Mouse (Mus musculus): ENCODE data around the gene Gpr45.
"Not testable (repeated sequence)": the region's sequence is repeated elsewhere in the genome, so short reads cannot be mapped to it uniquely, and the experiment has no call there.

Gene Gpr45

GRCm38 (mm10) chr1:42952734-42953481, at the start of gene Gpr45:
Gene Gpr45 (plus strand): TSS chr1:42952872.
- in situ Hi-C loops (cut with MboI; ENCODE audit: low pct_unique_long_range_greater_than_20kb in 1 of 2, low sequenced_read_pairs in 2 of 2, unreplicated experiment in 1 of 2) = no loop called here

- in situ Hi-C loops (cut with MboI; ENCODE audit: low pct_unique_long_range_greater_than_20kb in 1 of 2, low sequenced_read_pairs in 2 of 2, unreplicated experiment in 1 of 2) = loop anchor here in 1 of 2 experiments (25.0 kb wide), 1 partner anchor 357 kb away; no protein-coding TSS in a partner anchor
Observed at GRCm38 (mm10) chr1:42905148-42905547, 47.5 kb upstream of the Gpr45 start.

GRCm38 (mm10) chr1:42906696-42907095, 46.0 kb upstream of the Gpr45 start:
- in situ Hi-C loops (cut with MboI; ENCODE audit: low pct_unique_long_range_greater_than_20kb in 1 of 2, low sequenced_read_pairs in 2 of 2, unreplicated experiment in 1 of 2) = loop anchor here in 1 of 2 experiments (25.0 kb wide), 1 partner anchor 356 kb away; no protein-coding TSS in a partner anchor

- in situ Hi-C loops (cut with MboI; ENCODE audit: low pct_unique_long_range_greater_than_20kb in 1 of 2, low sequenced_read_pairs in 2 of 2, unreplicated experiment in 1 of 2) = loop anchor here in 1 of 2 experiments (25.0 kb wide), 1 partner anchor 355 kb away; no protein-coding TSS in a partner anchor
Observed at GRCm38 (mm10) chr1:42907153-42907552, 45.5 kb upstream of the Gpr45 start.

DNA sequence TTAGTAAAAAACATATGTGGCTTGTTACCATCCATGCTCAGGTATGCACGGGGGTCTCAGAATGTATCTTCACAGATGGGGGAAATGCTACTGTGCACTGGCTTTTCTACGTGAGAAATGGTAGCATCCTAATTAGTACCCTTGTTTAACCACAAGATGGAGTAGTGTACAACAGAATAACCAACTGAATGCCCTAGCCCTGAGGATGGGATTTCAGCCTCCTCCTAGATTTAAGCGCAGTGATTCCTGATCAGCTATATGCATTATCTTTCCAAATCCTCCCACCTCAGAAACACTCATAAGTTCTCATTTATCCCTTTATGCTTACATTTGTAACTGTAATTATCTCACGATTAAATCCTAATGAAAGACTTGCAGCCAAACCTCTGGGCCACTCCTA, 37.6 kb upstream of the Gpr45 start:
- in situ Hi-C loops (cut with MboI; ENCODE audit: low pct_unique_long_range_greater_than_20kb in 1 of 2, low sequenced_read_pairs in 2 of 2, unreplicated experiment in 1 of 2) = loop anchor here (10.0 to 25.0 kb wide), 2 partner anchors 347 to 350 kb away; no protein-coding TSS in a partner anchor

DNA sequence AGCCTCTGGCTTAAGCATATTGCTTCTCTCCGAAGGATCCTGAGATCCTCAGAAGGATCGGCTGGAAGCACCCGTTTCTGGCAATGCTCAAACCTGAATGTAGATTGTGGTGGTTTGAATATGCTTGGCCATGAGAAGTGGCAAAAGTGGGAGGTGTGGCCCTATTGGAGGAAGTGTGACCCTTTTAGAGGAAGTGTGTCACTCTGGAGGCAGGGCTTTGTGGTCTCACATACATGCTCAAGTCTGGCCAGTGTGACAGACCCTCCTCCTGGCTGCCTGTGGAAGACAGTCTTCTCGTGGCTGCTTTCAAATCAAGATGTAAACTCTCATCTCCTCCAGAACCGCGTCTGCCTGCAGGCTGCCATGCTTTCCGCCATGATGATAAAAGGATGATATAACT, 36.0 kb upstream of the Gpr45 start:
- in situ Hi-C loops (cut with MboI; ENCODE audit: low pct_unique_long_range_greater_than_20kb in 1 of 2, low sequenced_read_pairs in 2 of 2, unreplicated experiment in 1 of 2) = loop anchor here (10.0 to 25.0 kb wide), 2 partner anchors 346 to 348 kb away; no protein-coding TSS in a partner anchor

GRCm38 (mm10) chr1:42917908-42918307, 34.8 kb upstream of the Gpr45 start:
- in situ Hi-C loops (cut with MboI; ENCODE audit: low pct_unique_long_range_greater_than_20kb in 1 of 2, low sequenced_read_pairs in 2 of 2, unreplicated experiment in 1 of 2) = loop anchor here (10.0 to 25.0 kb wide), 2 partner anchors 344 to 347 kb away; no protein-coding TSS in a partner anchor

DNA sequence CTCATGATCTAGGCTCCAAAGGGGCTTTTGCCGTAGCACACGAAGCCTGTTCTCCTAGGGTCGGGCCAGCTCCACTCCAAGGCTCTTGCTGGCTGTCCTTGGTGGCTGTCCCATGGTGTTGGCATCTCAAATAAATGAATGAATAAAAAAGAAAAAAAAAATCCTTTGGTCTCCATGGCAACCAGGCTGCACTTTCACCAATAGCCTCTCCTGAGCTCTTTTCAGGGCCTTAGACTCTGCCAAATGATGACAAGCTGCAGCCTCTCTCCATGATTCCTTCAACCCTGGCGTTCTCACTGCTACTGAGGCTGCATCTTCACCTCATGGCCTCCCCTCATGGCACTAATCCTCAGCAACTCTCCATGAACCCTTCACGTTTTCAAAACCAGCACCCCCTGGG, 28.7 kb upstream of the Gpr45 start:
- in situ Hi-C loops (cut with MboI; ENCODE audit: low pct_unique_long_range_greater_than_20kb in 1 of 2, low sequenced_read_pairs in 2 of 2, unreplicated experiment in 1 of 2) = loop anchor here in 1 of 2 experiments (10.0 to 25.0 kb wide), 2 partner anchors 131 to 338 kb away; no protein-coding TSS in a partner anchor

DNA sequence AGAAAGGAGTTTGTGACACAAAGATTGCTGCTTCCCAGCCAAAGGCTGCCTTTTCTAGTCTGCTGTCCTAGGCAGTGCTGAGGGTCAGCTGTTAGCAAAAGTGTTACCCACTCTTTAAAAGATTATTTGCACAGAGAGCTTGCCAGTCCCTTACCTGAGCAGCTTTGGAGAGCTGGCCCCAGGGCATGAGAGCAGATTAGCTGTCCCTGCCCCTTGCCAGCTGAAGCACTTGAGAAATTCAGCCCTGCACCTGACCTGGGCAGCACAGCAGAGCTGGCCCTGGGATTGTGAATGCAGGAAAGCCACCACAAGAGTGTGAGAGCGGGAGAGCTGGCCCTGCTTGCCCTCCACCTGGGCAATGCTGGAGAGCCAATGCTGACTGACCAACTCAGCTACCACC, 19.1 kb upstream of the Gpr45 start:
- in situ Hi-C loops (cut with MboI; ENCODE audit: low pct_unique_long_range_greater_than_20kb in 1 of 2, low sequenced_read_pairs in 2 of 2, unreplicated experiment in 1 of 2) = no loop called here

DNA sequence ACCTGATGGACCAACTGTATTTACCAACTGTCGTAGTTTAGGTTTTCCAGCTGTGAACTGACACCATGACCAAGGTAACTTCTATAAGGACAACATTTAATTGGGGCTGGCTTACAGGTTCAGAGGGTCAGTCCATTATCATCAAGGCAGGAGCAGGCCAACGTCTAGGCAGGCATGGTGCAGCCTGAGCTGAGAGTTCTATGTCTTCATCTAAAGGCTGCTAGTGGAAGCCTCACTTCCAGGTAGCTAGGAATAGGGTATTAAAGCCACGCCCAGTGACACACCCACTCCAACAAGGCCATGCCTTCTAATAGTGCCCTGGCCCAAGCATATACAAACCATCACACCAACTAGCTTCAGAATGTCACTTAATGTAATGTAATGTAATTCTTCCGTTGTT, 4.2 kb upstream of the Gpr45 start:
- in situ Hi-C loops (cut with MboI; ENCODE audit: low pct_unique_long_range_greater_than_20kb in 1 of 2, low sequenced_read_pairs in 2 of 2, unreplicated experiment in 1 of 2) = no loop called here

GRCm38 (mm10) chr1:42953482-42953822, 780 bp downstream of the Gpr45 start:
- in situ Hi-C loops (cut with MboI; ENCODE audit: low pct_unique_long_range_greater_than_20kb in 1 of 2, low sequenced_read_pairs in 2 of 2, unreplicated experiment in 1 of 2) = no loop called here

GRCm38 (mm10) chr1:42956828-42957227, 4.2 kb downstream of the Gpr45 start:
- in situ Hi-C loops (cut with MboI; ENCODE audit: low pct_unique_long_range_greater_than_20kb in 1 of 2, low sequenced_read_pairs in 2 of 2, unreplicated experiment in 1 of 2) = no loop called here

GRCm38 (mm10) chr1:42983082-42983771, 30.6 kb downstream of the Gpr45 start:
- in situ Hi-C loops (cut with MboI; ENCODE audit: low pct_unique_long_range_greater_than_20kb in 1 of 2, low sequenced_read_pairs in 2 of 2, unreplicated experiment in 1 of 2) = no loop called here

GRCm38 (mm10) chr1:42984119-42984518, 31.4 kb downstream of the Gpr45 start:
- in situ Hi-C loops (cut with MboI; ENCODE audit: low pct_unique_long_range_greater_than_20kb in 1 of 2, low sequenced_read_pairs in 2 of 2, unreplicated experiment in 1 of 2) = no loop called here

- in situ Hi-C loops (cut with MboI; ENCODE audit: low pct_unique_long_range_greater_than_20kb in 1 of 2, low sequenced_read_pairs in 2 of 2, unreplicated experiment in 1 of 2) = no loop called here
Observed at GRCm38 (mm10) chr1:42988996-42989395, 36.3 kb downstream of the Gpr45 start.

GRCm38 (mm10) chr1:43006051-43006514, 53.4 kb downstream of the Gpr45 start:
- in situ Hi-C loops (cut with MboI; ENCODE audit: low pct_unique_long_range_greater_than_20kb in 1 of 2, low sequenced_read_pairs in 2 of 2, unreplicated experiment in 1 of 2) = no loop called here

DNA sequence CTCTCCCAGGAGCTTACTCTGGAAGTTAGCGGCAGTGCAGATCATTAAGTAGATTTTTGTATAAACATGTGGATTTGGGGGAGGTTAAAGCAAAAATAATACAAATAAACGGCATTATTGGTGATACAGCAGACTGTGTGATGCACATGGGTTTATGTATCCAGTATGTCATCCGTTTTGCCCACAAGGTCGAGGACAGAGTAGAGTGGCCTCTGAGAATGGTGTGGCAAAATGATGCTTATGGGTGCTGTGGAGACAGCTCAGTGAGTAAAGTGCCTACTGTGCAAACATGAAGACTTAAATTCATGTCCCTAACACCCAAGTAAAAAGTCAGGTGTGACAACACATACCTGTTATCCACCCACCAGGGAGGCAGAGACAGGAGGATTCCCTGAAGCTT, 53.9 kb downstream of the Gpr45 start:
- in situ Hi-C loops (cut with MboI; ENCODE audit: low pct_unique_long_range_greater_than_20kb in 1 of 2, low sequenced_read_pairs in 2 of 2, unreplicated experiment in 1 of 2) = no loop called here

DNA sequence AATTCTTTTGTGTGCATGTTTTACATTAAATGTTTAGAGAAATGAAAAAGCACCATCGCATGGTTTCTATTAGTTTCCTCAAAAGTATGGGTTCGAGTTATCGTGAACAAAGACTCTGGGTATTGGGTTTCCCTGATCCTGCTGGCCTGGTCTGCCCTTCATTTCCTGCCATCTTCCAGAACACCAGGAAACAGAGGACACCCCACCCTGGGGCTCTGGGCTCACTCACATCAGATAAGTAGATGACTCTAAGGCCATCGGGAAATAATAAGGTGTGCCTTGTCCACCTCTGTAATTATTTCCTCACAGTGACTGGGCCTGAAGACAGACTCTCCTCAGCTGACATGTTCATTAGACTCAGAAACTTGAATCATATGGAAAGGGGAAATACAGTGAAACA, 57.8 kb downstream of the Gpr45 start:
- in situ Hi-C loops (cut with MboI; ENCODE audit: low pct_unique_long_range_greater_than_20kb in 1 of 2, low sequenced_read_pairs in 2 of 2, unreplicated experiment in 1 of 2) = no loop called here

GRCm38 (mm10) chr1:43015153-43015685, 62.5 kb downstream of the Gpr45 start:
- in situ Hi-C loops (cut with MboI; ENCODE audit: low pct_unique_long_range_greater_than_20kb in 1 of 2, low sequenced_read_pairs in 2 of 2, unreplicated experiment in 1 of 2) = not testable (repeated sequence)

All from mouse embryonic stem cell (cell line).